Mouse (Mus musculus) heart, postnatal 25 days (tissue): ENCODE data around the gene Rpl27. TPM values are rescaled to one million over a fixed set of nuclear protein-coding genes. Genes with fewer than 3 reads are reported as not detected.
"Not testable (repeated sequence)": the region's sequence is repeated elsewhere in the genome, so short reads cannot be mapped to it uniquely, and the experiment has no call there.

Experiments used
- DNase-seq: peaks from one replicate; pipeline ENCODE4 v3.0.0; 2022; ENCODE audit warnings: low spot score
- intact Hi-C: fragments of 180-260 bp; cut with DNase I; formaldehyde crosslinking; loops from one replicate; pipeline ENCODE4 v1.15.1; 2025
- total RNA-seq, 2 experiments: library from RNA; stranded (reverse); gene quantifications; 2 replicates each; pipeline ENCODE4 v1.2.3; 2021

Rpl27 gene
- total RNA-seq, result 10 to 100 TPM; 46.7 to 56.2 TPM

DNA sequence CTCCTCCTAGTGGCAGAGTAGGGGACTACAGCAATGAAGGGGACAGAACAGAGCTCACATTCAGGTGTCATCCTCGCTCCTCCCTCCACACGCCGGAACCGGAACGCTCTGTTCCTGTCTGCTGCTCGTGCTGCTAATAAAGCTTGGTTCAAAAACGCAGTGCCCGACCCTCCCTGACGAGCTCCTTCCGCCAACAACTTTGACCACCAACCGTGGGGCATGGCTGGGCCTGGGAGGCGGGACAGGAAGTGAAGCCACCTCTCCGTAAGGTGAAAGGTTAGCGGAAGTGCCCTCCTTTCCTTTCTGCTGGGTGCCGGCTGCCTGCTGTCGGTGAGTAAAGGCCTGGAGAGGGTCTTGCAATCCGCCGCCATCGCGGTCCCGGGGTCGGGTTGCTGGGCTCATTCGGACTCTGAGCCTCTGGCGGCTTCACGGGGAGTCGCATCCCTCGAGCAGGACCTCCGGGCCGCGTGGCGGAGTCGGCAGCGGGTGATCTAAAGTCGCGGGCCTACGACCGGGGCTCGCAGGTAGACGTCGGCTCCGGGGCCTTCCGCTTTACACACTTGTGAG is at the start of gene Rpl27:
Gene Rpl27, plus strand, starts transcription at position 172 of the 567 bp plus-strand sequence.
- intact Hi-C loops, result no loop called here
- DNase-seq, result peak; percentile 97

GRCm38 (mm10) chr11:101395110-101395509 is 47.0 kb upstream of the Rpl27 start:
- DNase-seq, result peak; percentile 49
- intact Hi-C loops, result loop anchor here (1.0 to 5.0 kb wide), 2 partner anchors 72 to 183 kb away; no protein-coding TSS in a partner anchor

GRCm38 (mm10) chr11:101415306-101415705 is 26.8 kb upstream of the Rpl27 start:
- intact Hi-C loops, result no loop called here

DNA sequence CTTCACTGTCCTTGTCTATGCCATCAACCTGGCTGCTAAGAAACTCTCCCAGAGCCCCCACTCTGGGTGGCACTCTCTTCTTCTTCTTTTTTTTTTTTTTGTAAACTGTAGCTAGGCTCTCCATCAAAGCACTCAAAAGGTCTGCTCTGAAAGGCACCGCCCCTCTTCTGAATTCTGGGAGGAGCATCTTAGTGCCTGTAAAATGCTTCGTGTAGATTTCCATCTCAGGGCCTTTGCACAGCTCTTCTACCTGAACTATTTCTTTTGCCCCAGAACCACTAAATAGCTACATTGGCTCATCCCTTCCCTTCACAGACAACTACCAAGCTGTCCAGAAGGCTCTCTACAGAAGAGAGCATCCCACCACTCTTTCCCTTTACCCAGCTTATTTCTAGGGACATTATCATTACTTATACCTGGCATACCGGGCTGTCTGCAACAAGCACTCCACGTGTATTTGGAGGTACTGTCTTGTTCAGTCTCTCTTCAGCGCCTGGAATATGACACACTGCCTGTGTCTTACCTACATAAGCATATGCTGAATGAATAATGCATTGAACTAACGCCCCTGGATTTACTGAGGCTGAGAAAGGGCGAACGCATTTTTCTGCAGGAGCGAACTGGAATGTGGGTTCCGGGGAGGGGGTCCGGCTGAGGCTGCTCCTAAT is 25.5 kb upstream of the Rpl27 start:
- intact Hi-C loops, result no loop called here
- DNase-seq, result no peak

More at GRCm38 (mm10) chr11:101415306-101415705, 26.8 kb upstream of the Rpl27 start:
- DNase-seq, result no peak

DNA sequence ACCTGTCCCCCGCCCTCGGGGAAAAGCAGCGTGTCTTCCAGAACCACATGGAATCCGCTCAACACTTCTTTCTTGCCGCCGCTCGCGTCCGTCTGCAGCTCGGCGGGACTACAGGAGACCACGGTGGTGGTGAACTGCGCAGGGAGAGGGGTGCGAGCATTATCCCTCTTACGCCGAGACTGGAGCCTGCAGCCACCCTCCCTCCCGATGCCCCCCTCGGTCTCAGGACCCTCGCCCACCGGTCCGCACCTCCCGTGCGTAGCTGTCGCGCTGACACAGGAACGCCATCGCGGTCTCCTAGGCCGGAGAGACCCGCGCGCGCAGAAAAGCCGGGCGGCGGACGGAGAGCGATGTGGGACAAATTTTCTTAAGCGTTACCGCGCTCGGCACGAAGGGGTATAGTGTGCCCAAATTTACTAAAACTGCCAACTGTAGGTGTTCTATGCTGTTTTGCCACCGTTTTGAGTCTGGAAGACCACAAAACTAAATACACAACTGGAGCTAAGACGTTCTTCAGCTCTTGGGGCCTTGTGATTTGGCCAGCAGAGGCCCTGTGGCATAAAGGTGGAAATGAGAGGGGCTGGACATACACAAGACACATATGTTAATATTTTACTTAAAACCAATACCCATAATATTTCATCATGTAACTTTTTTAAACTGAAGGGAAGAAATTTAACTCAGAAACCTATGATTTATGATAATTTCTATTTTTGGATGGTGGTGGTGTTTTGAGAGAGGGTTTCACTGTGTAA is 24.8 kb upstream of the Rpl27 start, which contains the start of gene Aarsd1:
Gene Aarsd1, minus strand, starts transcription at position 515 of the 755 bp plus-strand sequence.
- intact Hi-C loops, result no loop called here
- peak; percentile 74 for DNase-seq

DNA sequence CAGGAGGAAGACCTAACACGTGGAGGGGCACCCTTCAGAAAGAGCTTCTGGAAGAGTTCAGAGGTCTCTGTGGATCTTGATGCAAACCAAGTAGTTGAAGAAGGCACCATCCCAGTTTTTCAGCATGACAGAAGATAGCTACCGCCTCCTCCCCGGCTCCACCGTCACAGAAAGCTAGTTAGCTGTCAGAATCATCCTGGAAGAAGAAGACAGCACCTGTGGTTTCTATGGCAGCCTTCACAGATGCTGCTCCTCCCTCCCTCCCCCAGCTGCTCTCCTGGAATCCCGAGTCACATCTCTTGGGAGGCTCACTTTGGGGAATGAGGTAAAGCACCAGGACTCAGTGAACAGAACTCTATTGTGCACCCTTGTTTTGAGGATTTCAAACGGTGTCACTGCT is 23.1 kb upstream of the Rpl27 start:
- intact Hi-C loops, result no loop called here
- no peak for DNase-seq

GRCm38 (mm10) chr11:101419610-101420009 is 22.5 kb upstream of the Rpl27 start:
- DNase-seq, result no peak
- intact Hi-C loops, result no loop called here

- DNase-seq, result no peak
- intact Hi-C loops, result no loop called here
Measured at GRCm38 (mm10) chr11:101420148-101420547, 21.9 kb upstream of the Rpl27 start.

- intact Hi-C loops, result no loop called here
- no peak for DNase-seq
Measured at GRCm38 (mm10) chr11:101424105-101424851, 17.8 kb upstream of the Rpl27 start, which contains the start of gene Gm27029. Gm27029 (minus strand) TSS chr11:101424796.

GRCm38 (mm10) chr11:101424925-101425813 is 16.9 kb upstream of the Rpl27 start, which contains the start of the genes Rundc1 and Ptges3l:
Rundc1 (plus strand) TSS chr11:101425085.
Ptges3l (minus strand) TSS chr11:101425333.
- intact Hi-C loops, result no loop called here
- peak; percentile 94 for DNase-seq

DNA sequence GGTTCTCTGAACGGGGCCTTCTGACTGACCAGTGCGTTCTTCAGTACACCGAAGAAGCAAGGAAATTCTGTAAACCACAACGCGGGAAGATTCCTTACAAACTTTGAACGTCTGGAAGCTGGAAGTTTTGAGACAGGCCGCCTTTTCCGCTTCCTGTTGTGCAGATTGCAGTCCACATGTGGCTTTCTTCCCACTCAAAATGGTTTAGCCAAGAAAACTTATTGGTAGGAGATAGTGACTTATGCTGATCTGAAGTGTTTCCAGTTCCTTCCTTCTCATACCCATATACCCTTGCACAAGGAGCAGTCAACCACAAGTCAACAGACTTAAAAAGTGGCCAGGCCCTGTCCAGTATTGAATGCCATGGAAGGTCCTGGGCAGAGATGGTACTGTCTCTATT is 15.9 kb upstream of the Rpl27 start:
- intact Hi-C loops, result no loop called here
- no peak for DNase-seq

DNA sequence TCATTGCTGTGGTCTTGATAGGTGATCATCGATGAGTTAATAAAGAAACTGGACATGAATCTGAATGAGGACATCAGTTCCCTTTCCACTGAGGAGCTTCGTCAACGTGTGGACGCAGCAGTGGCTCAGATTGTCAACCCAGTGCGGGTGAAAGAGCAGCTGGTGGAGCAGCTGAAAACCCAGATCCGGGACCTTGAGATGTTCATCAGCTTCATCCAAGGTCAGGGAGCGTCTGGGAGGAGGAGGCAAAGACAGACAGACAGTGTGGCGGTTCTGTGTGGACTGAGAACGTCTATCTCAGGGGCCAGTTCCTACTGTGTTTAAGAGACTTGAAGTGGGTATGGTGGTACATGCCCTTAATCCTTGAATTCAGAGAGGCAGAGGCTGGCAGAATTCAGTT is 10.8 kb upstream of the Rpl27 start:
- DNase-seq, result no peak
- intact Hi-C loops, result no loop called here

DNA sequence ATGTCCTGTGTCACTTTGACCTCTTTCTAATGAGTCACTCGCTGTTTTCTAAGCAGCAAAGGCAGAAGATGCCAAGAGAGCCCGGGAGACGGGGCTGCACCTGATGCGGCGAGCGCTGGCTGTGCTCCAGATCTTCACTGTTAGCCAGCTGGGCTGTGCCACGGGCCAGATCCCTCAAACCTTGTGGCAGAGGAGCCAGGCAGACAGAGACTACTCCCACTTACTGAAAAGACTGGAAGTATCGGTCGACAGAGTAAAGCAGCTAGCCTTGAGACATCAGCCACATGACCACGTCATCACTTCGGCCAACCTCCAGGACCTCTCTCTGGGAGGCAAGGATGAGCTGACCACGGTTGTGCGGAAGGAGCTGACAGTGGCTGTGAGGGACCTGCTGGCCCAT is 8.7 kb upstream of the Rpl27 start:
- intact Hi-C loops, result no loop called here
- DNase-seq, result no peak

DNA sequence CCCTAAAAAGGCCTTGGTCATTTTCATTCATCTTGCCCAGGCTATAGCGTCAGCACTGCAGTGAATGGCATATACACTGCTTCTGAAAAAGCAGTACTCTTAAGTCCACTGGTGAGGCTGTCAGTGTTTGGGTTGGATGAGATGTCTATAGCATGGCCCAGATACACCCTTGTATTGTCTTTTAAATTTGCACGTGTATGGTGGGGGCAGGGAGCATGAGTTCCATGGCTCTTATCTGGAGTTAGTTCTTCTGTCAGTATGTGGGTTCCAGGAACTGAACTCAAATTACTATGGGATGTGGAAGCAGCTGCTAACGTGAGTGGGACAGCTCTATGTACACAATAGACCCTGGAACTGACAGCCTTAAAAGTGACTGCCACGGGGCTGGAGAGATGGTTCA is 6.3 kb upstream of the Rpl27 start:
- no peak for DNase-seq
- intact Hi-C loops, result no loop called here

- intact Hi-C loops, result no loop called here
- DNase-seq, result no peak
Measured at GRCm38 (mm10) chr11:101436916-101437315, 5.2 kb upstream of the Rpl27 start.

DNA sequence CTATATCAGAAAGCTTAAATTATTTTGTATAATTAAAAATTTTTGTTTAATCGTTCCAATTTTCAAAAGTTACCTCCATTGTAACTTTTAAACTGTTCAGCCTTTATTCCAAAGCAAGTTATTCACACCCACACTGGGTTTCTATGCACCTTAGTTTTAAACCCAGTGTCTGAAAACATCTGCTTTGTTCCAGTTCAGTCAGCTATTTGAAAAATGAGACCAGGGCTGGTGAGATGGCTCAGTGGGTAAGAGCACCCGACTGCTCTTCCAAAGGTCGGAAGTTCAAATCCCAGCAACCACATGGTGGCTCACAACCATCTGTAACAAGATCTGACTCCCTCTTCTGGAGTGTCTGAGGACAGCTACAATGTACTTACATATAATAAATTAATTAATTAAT is 4.1 kb upstream of the Rpl27 start:
- DNase-seq, intact Hi-C loops: not testable (repeated sequence)

DNA sequence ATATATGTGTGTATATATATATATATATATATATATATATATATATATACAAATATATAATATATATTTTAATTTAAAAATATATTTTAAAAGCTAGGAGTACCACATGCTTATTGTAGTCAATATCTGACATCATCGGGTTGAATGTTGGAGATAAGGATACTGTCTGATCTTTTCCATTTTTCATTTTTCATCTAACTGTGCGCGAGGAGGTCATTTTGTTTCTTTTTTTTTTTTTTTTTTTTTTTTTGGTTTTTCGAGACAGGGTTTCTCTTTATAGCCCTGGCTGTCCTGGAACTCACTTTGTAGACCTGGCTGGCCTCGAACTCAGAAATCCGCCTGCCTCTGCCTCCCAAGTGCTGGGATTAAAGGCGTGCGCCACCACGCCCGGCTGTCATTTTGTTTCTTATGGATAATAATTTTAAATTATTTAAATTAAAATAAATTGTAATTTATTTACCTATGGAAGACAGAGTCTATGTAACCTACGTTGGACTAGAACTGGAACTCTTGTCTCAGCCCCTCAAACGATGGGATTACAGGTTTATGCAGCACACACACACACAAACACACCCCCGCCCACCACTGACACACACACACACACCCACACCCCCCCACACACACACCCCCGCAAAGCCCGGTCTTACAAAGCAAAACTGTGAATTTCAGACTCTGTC is 510 bp upstream of the Rpl27 start:
- DNase-seq, intact Hi-C loops: not testable (repeated sequence)

DNA sequence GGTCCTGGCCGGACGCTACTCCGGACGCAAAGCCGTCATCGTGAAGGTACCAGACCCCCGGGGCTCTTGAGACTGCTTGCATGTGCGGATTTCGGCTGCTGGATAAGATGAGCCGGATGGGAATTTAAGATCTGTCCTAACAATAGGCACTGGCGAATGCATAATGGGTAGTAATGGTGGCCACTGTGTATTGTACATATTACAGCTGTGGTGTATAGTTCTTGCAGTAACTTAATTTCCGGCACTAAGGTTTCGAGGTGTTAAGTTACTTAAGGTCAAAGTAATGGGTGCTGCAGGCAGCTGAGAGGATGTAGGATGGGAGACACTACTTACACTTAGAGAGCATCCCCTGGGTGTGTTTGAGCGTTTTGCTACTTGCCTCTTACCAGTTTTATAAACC is 662 bp downstream of the Rpl27 start:
- intact Hi-C loops, result no loop called here
- no peak for DNase-seq

DNA sequence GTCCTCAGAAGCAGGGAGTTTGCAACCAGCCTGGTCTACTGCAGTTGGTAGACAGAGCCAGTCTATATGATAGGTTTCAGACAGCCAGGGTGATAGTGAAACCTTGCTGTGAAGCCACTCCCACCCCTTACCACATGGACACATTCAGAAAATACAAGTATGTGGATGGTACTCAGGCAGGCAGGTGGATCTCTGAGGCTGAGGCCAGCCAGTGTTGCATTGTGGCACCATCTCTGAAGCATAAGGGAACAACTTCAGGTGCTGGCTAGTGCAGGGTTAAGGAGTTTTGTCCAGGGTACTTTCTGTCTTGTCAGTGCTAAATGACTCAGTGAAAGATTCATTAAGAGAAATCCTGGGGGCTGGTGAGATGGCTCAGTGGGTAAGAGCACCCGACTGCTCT is 4.2 kb downstream of the Rpl27 start:
- intact Hi-C loops, result no loop called here
- no peak for DNase-seq
